Mouse (Mus musculus) liver, embryonic 14.5 days (tissue): Measurements from ENCODE around the gene Kif24.

Source experiments
- CTCF ChIP-seq: IDR thresholded peaks from 2 replicates; pipeline ENCODE4 v1.5.1; 2016; ENCODE audit warnings: antibody characterized with exemption, low read depth, control low read depth
- EP300 ChIP-seq: IDR thresholded peaks from 2 replicates; pipeline ENCODE4 v1.6.1; 2016; ENCODE audit warnings: antibody characterized with exemption, low read depth

DNA sequence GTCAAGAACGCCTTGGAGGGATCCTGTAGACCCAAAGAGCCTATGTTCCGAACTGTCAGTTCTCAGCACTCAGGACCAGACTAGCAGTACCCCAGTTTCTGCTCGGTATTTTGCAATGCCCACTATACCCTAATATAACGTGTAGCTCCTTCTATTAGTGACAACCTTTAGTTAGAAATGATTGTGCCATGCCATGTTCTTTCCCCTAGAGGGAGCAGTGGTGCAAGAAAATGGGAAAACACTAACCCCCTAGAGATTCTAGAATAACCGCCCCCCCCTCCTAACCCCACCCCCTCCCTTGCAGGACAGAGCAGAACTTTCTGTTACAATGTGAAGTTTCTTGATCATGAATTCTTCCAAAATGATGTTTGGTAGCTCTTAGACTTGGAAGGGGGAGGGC is 39.6 kb upstream of the Kif24 start:
- TF ChIP-seq CTCF (peak; percentile 26; the same call in 1 of the 2 replicates), EP300 (no peak)
